Mouse (Mus musculus): ENCODE data around the gene Triap1.
A peak's percentile ranks its signal among the peaks of the same experiment; 100 is the strongest.

DNA sequence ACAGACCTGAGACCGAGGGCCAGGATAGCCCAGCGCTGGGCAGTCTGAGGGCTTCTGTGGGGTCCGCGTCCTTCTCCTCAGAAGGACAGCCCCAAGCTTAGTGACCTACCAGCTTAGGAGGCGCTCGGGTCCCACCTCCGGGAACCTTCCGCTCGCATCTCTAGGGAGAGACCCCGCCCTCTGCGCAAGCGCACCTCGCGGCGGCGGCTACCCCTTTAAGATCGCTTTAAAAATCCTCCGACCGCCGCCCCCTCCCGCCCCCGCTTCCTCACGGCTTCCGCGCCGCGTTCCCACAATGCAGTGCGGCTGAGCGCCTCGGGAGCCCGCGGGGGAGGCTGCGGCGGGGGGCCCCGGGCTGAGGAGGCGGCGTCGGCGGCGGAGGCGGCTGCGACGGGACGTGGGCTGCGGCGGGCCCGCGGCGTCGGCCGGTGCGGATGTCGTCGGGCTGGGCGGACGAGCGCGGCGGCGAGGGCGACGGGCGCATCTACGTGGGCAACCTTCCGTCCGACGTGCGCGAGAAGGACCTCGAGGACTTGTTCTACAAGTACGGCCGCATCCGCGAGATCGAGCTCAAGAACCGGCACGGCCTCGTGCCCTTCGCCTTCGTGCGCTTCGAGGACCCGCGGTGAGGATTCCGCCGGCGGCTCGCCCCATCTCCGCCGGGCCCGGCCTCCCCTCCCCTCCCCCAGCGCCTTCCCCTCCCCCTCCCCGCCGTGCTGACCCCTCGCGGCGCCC is 14.0 kb upstream of the Triap1 start, which contains the start of gene Srsf9:
- no peak for TF ChIP-seq EP300 (IDR thresholded peaks at IDR 0.05; ENCODE audit: low read depth in 1 of 2, low read length in 2 of 2)
- TF ChIP-seq TCF12 (IDR thresholded peaks at IDR 0.05; ENCODE audit: low read depth, low read length) = peak; percentile 22; the same call in 1 of the 2 replicates
- no peak for TF ChIP-seq CTCF (IDR thresholded peaks at IDR 0.05 in 2 of 3, conservative IDR thresholded peaks at IDR 0.05 in 1 of 3; ENCODE audit: control insufficient read depth in 1 of 3, insufficient read depth in 1 of 3, low read depth in 2 of 3, low read length in 3 of 3, poor library complexity in 1 of 3, severe bottlenecking in 1 of 3)
- no peak for TF ChIP-seq RAD21 (IDR thresholded peaks at IDR 0.05; ENCODE audit: low read depth, low read length)
